Mouse (Mus musculus): ENCODE data around the gene Sgpp1.
A peak's percentile ranks its signal among the peaks of the same experiment; 100 is the strongest.

The Sgpp1 gene

DNA sequence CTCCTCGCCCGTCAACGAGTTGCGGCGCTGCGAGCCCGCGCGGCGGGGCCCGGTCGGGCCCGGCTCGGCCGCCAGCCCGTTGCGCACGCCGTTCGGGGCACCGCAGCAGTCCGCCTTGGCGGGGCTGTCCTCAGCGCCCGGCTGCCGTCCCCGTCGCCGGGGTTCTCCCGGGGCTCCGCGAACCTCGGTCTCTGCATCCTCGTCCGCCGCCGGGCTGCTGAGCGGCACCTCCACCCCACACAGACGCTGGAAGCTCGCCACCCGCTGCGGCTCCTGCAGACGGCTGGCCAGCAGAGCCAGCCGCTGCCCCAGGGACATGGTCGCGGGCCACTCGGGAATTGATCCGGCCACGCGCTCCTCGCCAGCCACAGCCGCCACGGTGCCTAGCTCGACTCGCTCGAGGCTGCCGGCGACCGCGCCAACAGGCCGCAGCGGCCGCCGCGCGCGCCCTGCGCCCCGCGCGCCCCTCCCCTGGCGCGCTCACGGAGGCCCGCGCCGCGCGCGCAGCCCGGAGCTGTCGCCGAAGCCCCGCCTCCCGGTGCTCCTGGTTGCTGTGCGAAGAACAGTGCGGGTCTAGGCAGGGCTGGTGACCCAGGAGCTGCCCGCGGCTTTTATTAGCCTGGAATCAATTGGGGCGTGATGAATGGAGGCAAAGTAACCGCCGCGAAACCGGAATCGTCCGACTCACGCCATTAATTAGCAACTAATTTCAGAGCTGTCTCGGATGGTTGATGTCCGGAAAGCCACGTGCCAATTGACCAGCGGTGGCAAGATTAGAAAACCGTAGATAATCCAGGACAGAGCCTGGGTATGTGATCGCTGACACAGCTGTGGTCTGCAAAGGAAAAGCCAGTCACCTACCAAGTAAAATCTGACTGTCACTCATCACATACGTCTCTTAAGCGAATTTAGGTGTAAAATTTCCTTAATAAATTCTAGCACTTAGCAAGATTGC lies at the start of gene Sgpp1:
Gene Sgpp1, minus strand, starts transcription at position 484 of the 955 bp plus-strand sequence.
- peak; percentile 42; the same call in 1 of the 2 replicates for TF ChIP-seq GATA4 (IDR thresholded peaks at IDR 0.05; ENCODE audit: insufficient replicate concordance, low read length)

GRCm38 (mm10) chr12:75784271-75784751 lies 48.8 kb upstream of the Sgpp1 start:
- no peak for TF ChIP-seq GATA4 (IDR thresholded peaks at IDR 0.05; ENCODE audit: insufficient replicate concordance, low read length)

GRCm38 (mm10) chr12:75781995-75782394 lies 46.5 kb upstream of the Sgpp1 start:
- no peak for TF ChIP-seq GATA4 (IDR thresholded peaks at IDR 0.05; ENCODE audit: insufficient replicate concordance, low read length)

- TF ChIP-seq GATA4 (IDR thresholded peaks at IDR 0.05; ENCODE audit: insufficient replicate concordance, low read length), result no peak
Observed at GRCm38 (mm10) chr12:75781445-75781844, 45.9 kb upstream of the Sgpp1 start.

DNA sequence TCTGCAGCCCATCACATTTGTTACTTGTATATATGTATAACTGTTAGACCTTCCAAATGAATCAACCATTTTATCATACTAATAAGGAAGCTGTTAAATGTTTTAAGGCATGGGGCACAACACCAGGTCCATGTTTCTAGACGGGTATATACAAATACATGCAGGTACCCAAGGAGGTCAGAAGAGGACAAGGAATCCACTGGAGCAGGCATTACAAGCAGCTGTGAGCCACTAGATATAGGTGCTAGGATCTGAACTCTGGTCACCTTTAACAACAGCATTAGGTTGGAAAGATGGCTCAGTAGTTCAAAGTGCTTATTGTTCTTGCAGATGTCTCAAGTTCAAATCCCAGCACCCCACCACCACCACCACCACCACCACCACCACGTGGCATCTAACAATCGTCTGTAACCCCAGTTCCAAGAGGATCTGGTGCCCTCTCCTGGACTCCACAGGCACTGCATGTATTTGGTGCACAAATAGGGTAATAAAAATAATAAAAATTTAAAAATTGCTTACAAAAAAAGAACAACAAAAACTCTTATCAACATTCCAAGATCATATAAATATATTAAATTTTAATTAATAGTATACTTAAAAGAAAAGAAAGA lies 37.0 kb upstream of the Sgpp1 start:
- TF ChIP-seq GATA4 (IDR thresholded peaks at IDR 0.05; ENCODE audit: insufficient replicate concordance, low read length), result no peak

DNA sequence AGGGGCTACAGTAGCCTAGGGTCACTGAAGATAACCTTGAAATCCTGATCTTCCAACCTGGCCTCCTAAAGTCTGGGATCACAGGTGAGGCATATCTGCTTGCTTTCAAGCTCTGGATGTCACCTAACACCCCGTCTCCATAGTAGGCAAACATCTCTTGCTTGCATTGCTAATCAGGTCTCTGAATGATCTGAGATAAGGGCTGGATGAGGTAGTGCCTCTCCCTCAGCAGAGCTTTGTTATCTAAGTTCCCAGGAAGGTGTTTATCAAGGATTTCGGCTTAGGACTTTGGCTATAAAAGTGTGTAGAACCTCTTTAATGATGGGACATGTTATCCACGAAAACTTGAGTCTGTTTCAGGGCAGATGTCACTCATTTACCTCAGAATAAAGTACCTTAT lies 35.9 kb upstream of the Sgpp1 start:
- no peak for TF ChIP-seq GATA4 (IDR thresholded peaks at IDR 0.05; ENCODE audit: insufficient replicate concordance, low read length)

- TF ChIP-seq GATA4 (IDR thresholded peaks at IDR 0.05; ENCODE audit: insufficient replicate concordance, low read length), result no peak
Observed at GRCm38 (mm10) chr12:75766885-75767317, 31.4 kb upstream of the Sgpp1 start.

DNA sequence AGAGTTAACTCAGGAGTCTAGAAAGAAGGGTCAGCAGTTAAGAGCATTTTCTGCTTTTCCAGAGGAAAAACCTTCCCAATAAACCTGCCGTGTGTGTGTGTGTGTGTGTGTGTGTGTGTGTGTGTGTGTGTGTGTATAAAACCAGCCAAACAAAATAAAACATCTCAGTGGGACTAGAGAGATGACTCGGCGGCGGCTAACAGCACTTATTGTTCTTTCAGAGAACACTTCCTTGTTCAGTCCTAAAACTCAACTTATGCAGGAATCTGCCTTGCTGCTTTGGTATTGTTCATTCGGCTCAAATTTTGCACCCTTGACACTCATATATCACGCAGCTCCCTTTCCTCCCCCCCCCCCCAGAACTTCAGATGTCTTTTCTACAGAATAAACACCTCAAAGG lies 30.9 kb upstream of the Sgpp1 start:
- no peak for TF ChIP-seq GATA4 (IDR thresholded peaks at IDR 0.05; ENCODE audit: insufficient replicate concordance, low read length)

- TF ChIP-seq GATA4 (IDR thresholded peaks at IDR 0.05; ENCODE audit: insufficient replicate concordance, low read length), result peak; percentile 98
Observed at GRCm38 (mm10) chr12:75765751-75766150, 30.2 kb upstream of the Sgpp1 start.

GRCm38 (mm10) chr12:75756387-75756786 lies 20.9 kb upstream of the Sgpp1 start:
- TF ChIP-seq GATA4 (IDR thresholded peaks at IDR 0.05; ENCODE audit: insufficient replicate concordance, low read length), result no peak

DNA sequence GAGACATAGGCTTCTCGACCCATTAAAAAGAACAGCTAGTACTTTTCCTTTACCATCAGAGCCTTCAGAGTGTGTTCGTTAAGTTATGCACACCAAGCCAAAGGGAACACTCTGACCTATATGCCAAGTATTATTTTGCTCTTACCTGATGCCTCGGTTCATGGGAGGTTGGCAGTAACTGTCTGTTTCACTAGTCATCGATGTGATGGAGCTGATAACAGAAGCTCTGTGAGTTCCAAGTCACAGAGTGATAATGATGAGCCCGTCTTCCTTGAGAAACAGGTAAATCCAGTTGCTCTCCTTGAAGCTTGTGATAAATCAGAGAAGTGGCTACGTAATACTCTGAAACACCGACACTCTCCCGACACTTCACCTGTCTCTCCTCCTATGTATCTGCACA lies 18.2 kb upstream of the Sgpp1 start:
- no peak for TF ChIP-seq GATA4 (IDR thresholded peaks at IDR 0.05; ENCODE audit: insufficient replicate concordance, low read length)

DNA sequence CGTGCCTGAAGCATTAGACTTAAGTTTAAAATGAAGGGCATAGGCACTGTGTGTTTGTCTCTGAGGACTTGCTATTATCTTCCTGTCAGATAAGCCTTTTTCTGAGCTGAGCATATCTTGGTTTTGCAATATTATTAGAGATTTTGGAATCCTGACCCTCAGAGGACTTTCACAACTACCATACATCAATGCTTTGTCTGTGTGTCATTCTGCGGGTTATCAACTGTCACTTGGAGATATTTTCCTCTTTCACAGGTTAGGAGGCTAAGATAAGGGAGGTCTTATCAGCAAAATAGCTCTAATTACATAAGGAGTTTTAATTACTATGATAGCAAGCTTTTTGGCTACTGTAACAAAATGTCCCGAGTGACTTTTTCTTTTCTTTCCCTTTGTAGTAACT lies 16.5 kb upstream of the Sgpp1 start:
- TF ChIP-seq GATA4 (IDR thresholded peaks at IDR 0.05; ENCODE audit: insufficient replicate concordance, low read length), result peak; percentile 48; the same call in 1 of the 2 replicates

DNA sequence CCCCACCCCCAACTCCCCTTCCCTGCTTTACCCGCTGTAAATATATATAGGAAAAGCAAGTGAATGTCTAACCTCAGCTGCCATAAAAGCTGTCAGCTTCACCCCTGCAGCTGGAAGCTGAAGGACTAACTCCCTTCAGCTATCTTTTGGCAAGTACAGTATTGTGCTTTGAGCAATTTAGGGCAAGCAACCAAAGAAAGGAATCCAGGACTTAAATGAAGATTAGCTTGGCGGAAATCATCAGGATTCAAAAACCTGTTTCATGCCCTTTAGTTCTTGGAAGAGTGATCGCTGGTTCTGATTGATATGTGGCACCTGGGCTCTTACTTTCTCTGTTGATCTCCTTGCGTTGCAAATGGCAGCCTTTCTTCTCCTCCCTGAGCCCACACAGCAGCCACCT lies 13.0 kb upstream of the Sgpp1 start:
- no peak for TF ChIP-seq GATA4 (IDR thresholded peaks at IDR 0.05; ENCODE audit: insufficient replicate concordance, low read length)

- TF ChIP-seq GATA4 (IDR thresholded peaks at IDR 0.05; ENCODE audit: insufficient replicate concordance, low read length), result peak; percentile 100
Observed at GRCm38 (mm10) chr12:75745697-75746290, 10.3 kb upstream of the Sgpp1 start.

DNA sequence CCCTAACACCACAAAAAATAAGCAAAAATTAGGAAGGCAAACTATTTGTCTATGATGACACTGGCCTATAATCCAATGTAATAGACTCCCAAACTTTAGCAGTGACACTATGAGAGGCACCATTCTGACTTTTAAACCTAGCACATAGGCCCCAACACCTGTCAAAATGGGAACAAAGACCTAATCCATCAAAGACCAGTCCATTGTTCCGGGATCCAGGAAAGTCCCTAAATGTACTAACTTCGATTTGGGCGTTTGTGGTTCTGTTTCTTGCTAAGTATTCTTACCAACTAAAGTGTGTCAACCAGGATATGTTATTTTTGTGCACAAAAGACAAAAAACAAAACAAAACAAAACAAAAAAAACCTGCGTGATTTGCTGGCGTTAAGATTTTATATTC lies 6.6 kb upstream of the Sgpp1 start:
- no peak for TF ChIP-seq GATA4 (IDR thresholded peaks at IDR 0.05; ENCODE audit: insufficient replicate concordance, low read length)

GRCm38 (mm10) chr12:75741273-75741672 lies 5.7 kb upstream of the Sgpp1 start:
- no peak for TF ChIP-seq GATA4 (IDR thresholded peaks at IDR 0.05; ENCODE audit: insufficient replicate concordance, low read length)

Measured in liver, adult (tissue).